Mouse (Mus musculus): ENCODE measurements around the gene Kctd13. TPM values are rescaled to one million over a fixed set of nuclear protein-coding genes. Genes with fewer than 3 reads are reported as not detected.

Gene Kctd13
- polyA plus RNA-seq, 1 experiment from 2014 or later: 17.3 TPM

GRCm38 (mm10) chr7:126984667-126985444, 56.2 kb downstream of the Kctd13 start:
- no peak for DNase-seq (ENCODE audit: low spot score)

GRCm38 (mm10) chr7:126986319-126986718, 57.6 kb downstream of the Kctd13 start:
- Histone ChIP-seq H3K36me3 (ENCODE audit: insufficient read depth, low read length) (0 out of 2 replicates have a peak, but pooled peaks cover 3% of the 10 kb centered on the region), H3K9ac (ENCODE audit: low read depth, low read length) (no peak overlapping the region), H3K27ac (no peak overlapping the region), H3K4me2 (ENCODE audit: low read length) (no peak overlapping the region), H3K4me3 (replicated peaks; ENCODE audit: low read depth, low read length) (no peak overlapping the region), H3K9me3 (replicated peaks; ENCODE audit: low read length) (no peaks in the 10 kb centered on the region), H3K4me1 (replicated peaks; ENCODE audit: insufficient read depth, low read length) (no peaks in the 10 kb centered on the region), H3K27me3 (ENCODE audit: insufficient read depth, low read length) (no peaks in the 10 kb centered on the region)
- DNase-seq (ENCODE audit: low spot score): peak; percentile 61
- ATAC-seq (replicated peaks; ENCODE audit: low FRiP score, low read depth): peak; percentile 76; the same call in 1 of the 2 replicates
- TF ChIP-seq CTCF (IDR thresholded peaks at IDR 0.05; ENCODE audit: low read depth): peak; percentile 79
- 41% methylated on average over 9 of the region's 9 CpGs for WGBS

More at GRCm38 (mm10) chr7:126984667-126985444, 56.2 kb downstream of the Kctd13 start:
- Histone ChIP-seq H3K4me1 (replicated peaks; ENCODE audit: insufficient read depth, low read length) (no peaks in the 10 kb centered on the region), H3K27ac (no peak overlapping the region), H3K9me3 (replicated peaks; ENCODE audit: low read length) (no peaks in the 10 kb centered on the region), H3K4me2 (ENCODE audit: low read length) (no peak overlapping the region), H3K36me3 (ENCODE audit: insufficient read depth, low read length) (peaks cover 6% of the 10 kb centered on the region; the same call in 1 of the 2 replicates), H3K9ac (ENCODE audit: low read depth, low read length) (no peak overlapping the region), H3K27me3 (ENCODE audit: insufficient read depth, low read length) (no peaks in the 10 kb centered on the region), H3K4me3 (replicated peaks; ENCODE audit: low read depth, low read length) (no peak overlapping the region)
- no peak for TF ChIP-seq CTCF (IDR thresholded peaks at IDR 0.05; ENCODE audit: low read depth)
- no peak for ATAC-seq (replicated peaks; ENCODE audit: low FRiP score, low read depth)
- WGBS: 29% methylated on average over 10 of the region's 10 CpGs

GRCm38 (mm10) chr7:126988816-126989215, 60.1 kb downstream of the Kctd13 start:
- Histone ChIP-seq H3K4me1 (replicated peaks; ENCODE audit: insufficient read depth, low read length) (no peaks in the 10 kb centered on the region), H3K27me3 (ENCODE audit: insufficient read depth, low read length) (no peaks in the 10 kb centered on the region), H3K9ac (ENCODE audit: low read depth, low read length) (no peak overlapping the region), H3K4me2 (ENCODE audit: low read length) (no peak overlapping the region), H3K27ac (no peak overlapping the region), H3K4me3 (replicated peaks; ENCODE audit: low read depth, low read length) (no peak overlapping the region), H3K36me3 (ENCODE audit: insufficient read depth, low read length) (peaks cover 8% of the 10 kb centered on the region; the same call in 1 of the 2 replicates), H3K9me3 (replicated peaks; ENCODE audit: low read length) (no peaks in the 10 kb centered on the region)
- 75% methylated on average over 8 of the region's 8 CpGs for WGBS
- ATAC-seq (replicated peaks; ENCODE audit: low FRiP score, low read depth) (no peak), DNase-seq (ENCODE audit: low spot score) (no peak)
- no peak for TF ChIP-seq CTCF (IDR thresholded peaks at IDR 0.05; ENCODE audit: low read depth)

Other genes with a start within 250 kb of the Kctd13 start
- 140 and 145 TPM in 2 replicates for gene Bola2, start 233.5 kb upstream of the Kctd13 start, polyA plus RNA-seq (2015; fragmentation: Nextera tagmentation; extraction: Ambion mirVana)
- gene Slx1b, start 233.1 kb upstream of the Kctd13 start, polyA plus RNA-seq (2015; fragmentation: Nextera tagmentation; extraction: Ambion mirVana): 7.1 and 9.0 TPM in 2 replicates
- gene Coro1a, start 221.1 kb upstream of the Kctd13 start, polyA plus RNA-seq (2015; fragmentation: Nextera tagmentation; extraction: Ambion mirVana): 13.1 and 14.6 TPM in 2 replicates
- 63.0 and 66.1 TPM in 2 replicates for gene Mapk3, start 169.3 kb upstream of the Kctd13 start, polyA plus RNA-seq (2015; fragmentation: Nextera tagmentation; extraction: Ambion mirVana)
- 3.7 and 6.4 TPM in 2 replicates for gene Gdpd3, start 162.5 kb upstream of the Kctd13 start, polyA plus RNA-seq (2015; fragmentation: Nextera tagmentation; extraction: Ambion mirVana)
- gene Ypel3, start 151.9 kb upstream of the Kctd13 start, polyA plus RNA-seq (2015; fragmentation: Nextera tagmentation; extraction: Ambion mirVana): 158 and 188 TPM in 2 replicates
- 0.21 and 0.26 TPM in 2 replicates for gene Tbx6, start 147.4 kb upstream of the Kctd13 start, polyA plus RNA-seq (2015; fragmentation: Nextera tagmentation; extraction: Ambion mirVana)
- gene Ppp4c, start 136.4 kb upstream of the Kctd13 start, polyA plus RNA-seq (2015; fragmentation: Nextera tagmentation; extraction: Ambion mirVana): 189 and 192 TPM in 2 replicates
- gene Fam57b, start 131.2 kb upstream of the Kctd13 start, polyA plus RNA-seq (2015; fragmentation: Nextera tagmentation; extraction: Ambion mirVana): 0.11 and 0.14 TPM in 2 replicates
- gene 4930451I11Rik, start 97.2 kb upstream of the Kctd13 start, polyA plus RNA-seq (2015; fragmentation: Nextera tagmentation; extraction: Ambion mirVana): 0.37 TPM in 1 of 2 replicates, not detected in the other
- gene Doc2a, start 81.5 kb upstream of the Kctd13 start, polyA plus RNA-seq (2015; fragmentation: Nextera tagmentation; extraction: Ambion mirVana): 7.6 and 7.7 TPM in 2 replicates
- gene Hirip3, start 66.9 kb upstream of the Kctd13 start, polyA plus RNA-seq (2015; fragmentation: Nextera tagmentation; extraction: Ambion mirVana): 16.3 and 20.5 TPM in 2 replicates
- gene Ino80e, start 66.5 kb upstream of the Kctd13 start, polyA plus RNA-seq (2015; fragmentation: Nextera tagmentation; extraction: Ambion mirVana): 67.1 and 68.7 TPM in 2 replicates
- gene Taok2, start 44.2 kb upstream of the Kctd13 start, polyA plus RNA-seq (2015; fragmentation: Nextera tagmentation; extraction: Ambion mirVana): 26.2 and 30.0 TPM in 2 replicates
- 48.6 and 51.9 TPM in 2 replicates for gene Tmem219, start 6.0 kb upstream of the Kctd13 start, polyA plus RNA-seq (2015; fragmentation: Nextera tagmentation; extraction: Ambion mirVana)
- 0.13 TPM in 1 of 2 replicates, not detected in the other for gene Asphd1, start 20.7 kb downstream of the Kctd13 start, polyA plus RNA-seq (2015; fragmentation: Nextera tagmentation; extraction: Ambion mirVana)
- gene Sez6l2, start 21.7 kb downstream of the Kctd13 start, polyA plus RNA-seq (2015; fragmentation: Nextera tagmentation; extraction: Ambion mirVana): 1.2 and 1.7 TPM in 2 replicates
- 118 and 120 TPM in 2 replicates for gene Cdipt, start 47.0 kb downstream of the Kctd13 start, polyA plus RNA-seq (2015; fragmentation: Nextera tagmentation; extraction: Ambion mirVana)
- gene Cdiptos, start 47.2 kb downstream of the Kctd13 start, polyA plus RNA-seq (2015; fragmentation: Nextera tagmentation; extraction: Ambion mirVana): 1.6 and 2.8 TPM in 2 replicates
- 27.5 and 28.9 TPM in 2 replicates for gene Mvp, start 85.7 kb downstream of the Kctd13 start, polyA plus RNA-seq (2015; fragmentation: Nextera tagmentation; extraction: Ambion mirVana)
- gene Pagr1b, start 87.6 kb downstream of the Kctd13 start, polyA plus RNA-seq (2015; fragmentation: Nextera tagmentation; extraction: Ambion mirVana): 0.21 and 0.65 TPM in 2 replicates
- gene Pagr1a, start 88.5 kb downstream of the Kctd13 start, polyA plus RNA-seq (2015; fragmentation: Nextera tagmentation; extraction: Ambion mirVana): 19.4 and 25.0 TPM in 2 replicates
- 44.2 and 53.8 TPM in 2 replicates for gene Gm42742, start 92.2 kb downstream of the Kctd13 start, polyA plus RNA-seq (2015; fragmentation: Nextera tagmentation; extraction: Ambion mirVana)
- gene Prrt2, start 92.3 kb downstream of the Kctd13 start, polyA plus RNA-seq (2015; fragmentation: Nextera tagmentation; extraction: Ambion mirVana): 2.5 and 2.7 TPM in 2 replicates
- gene Maz, start 98.2 kb downstream of the Kctd13 start, polyA plus RNA-seq (2015; fragmentation: Nextera tagmentation; extraction: Ambion mirVana): 50.3 and 58.7 TPM in 2 replicates
- 51.7 and 57.2 TPM in 2 replicates for gene Kif22, start 113.6 kb downstream of the Kctd13 start, polyA plus RNA-seq (2015; fragmentation: Nextera tagmentation; extraction: Ambion mirVana)
- gene Zg16, start 158.4 kb downstream of the Kctd13 start, polyA plus RNA-seq (2015; fragmentation: Nextera tagmentation; extraction: Ambion mirVana): not detected in 2 replicates
- 4.0 and 4.3 TPM in 2 replicates for gene AI467606, start 162.5 kb downstream of the Kctd13 start, polyA plus RNA-seq (2015; fragmentation: Nextera tagmentation; extraction: Ambion mirVana)
- 37.4 and 43.7 TPM in 2 replicates for gene Qprt, start 193.3 kb downstream of the Kctd13 start, polyA plus RNA-seq (2015; fragmentation: Nextera tagmentation; extraction: Ambion mirVana)
- 0.28 and 0.33 TPM in 2 replicates for gene Spn, start 208.9 kb downstream of the Kctd13 start, polyA plus RNA-seq (2015; fragmentation: Nextera tagmentation; extraction: Ambion mirVana)